Mouse (Mus musculus): ENCODE measurements at regions not wholly inside any gene's neighbourhood (a gene's known extent, or its start where the extent isn't known, plus 50 kb on each side); places are given as distances from the start of the nearest gene placed in this dataset.

GRCm38 (mm10) chr5:149909108-149909739 is 109.3 kb upstream of the Rxfp2 start:
- ATAC-seq: no peak

GRCm38 (mm10) chr5:149909971-149910370 is 108.5 kb upstream of the Rxfp2 start:
- no peak for ATAC-seq

GRCm38 (mm10) chr5:149911968-149912367 is 106.5 kb upstream of the Rxfp2 start:
- no peak for ATAC-seq

- ATAC-seq: no peak
Observed at GRCm38 (mm10) chr5:149915761-149916160, 102.7 kb upstream of the Rxfp2 start.

GRCm38 (mm10) chr5:149917374-149917773 is 101.1 kb upstream of the Rxfp2 start:
- ATAC-seq: no peak

GRCm38 (mm10) chr5:149919097-149919496 is 99.4 kb upstream of the Rxfp2 start:
- no peak for ATAC-seq

- no peak for ATAC-seq
Observed at GRCm38 (mm10) chr5:149920326-149920725, 98.1 kb upstream of the Rxfp2 start.

GRCm38 (mm10) chr5:149924501-149924900 is 94.0 kb upstream of the Rxfp2 start:
- no peak for ATAC-seq

- ATAC-seq: no peak
Observed at GRCm38 (mm10) chr5:149926786-149927185, 91.7 kb upstream of the Rxfp2 start.

GRCm38 (mm10) chr5:149931574-149932161 is 86.8 kb upstream of the Rxfp2 start:
- ATAC-seq: no peak

GRCm38 (mm10) chr5:149932220-149932619 is 86.3 kb upstream of the Rxfp2 start:
- no peak for ATAC-seq

GRCm38 (mm10) chr5:149945651-149946050 is 72.8 kb upstream of the Rxfp2 start:
- no peak for ATAC-seq

- no peak for ATAC-seq
Observed at GRCm38 (mm10) chr5:149947491-149947890, 71.0 kb upstream of the Rxfp2 start.

- ATAC-seq: no peak
Observed at GRCm38 (mm10) chr5:149956931-149957330, 61.5 kb upstream of the Rxfp2 start.

- no peak for ATAC-seq
Observed at GRCm38 (mm10) chr5:149961178-149961577, 57.3 kb upstream of the Rxfp2 start.

GRCm38 (mm10) chr5:149964748-149965147 is 53.7 kb upstream of the Rxfp2 start:
- ATAC-seq: no peak
